In the genomic region with DNA sequence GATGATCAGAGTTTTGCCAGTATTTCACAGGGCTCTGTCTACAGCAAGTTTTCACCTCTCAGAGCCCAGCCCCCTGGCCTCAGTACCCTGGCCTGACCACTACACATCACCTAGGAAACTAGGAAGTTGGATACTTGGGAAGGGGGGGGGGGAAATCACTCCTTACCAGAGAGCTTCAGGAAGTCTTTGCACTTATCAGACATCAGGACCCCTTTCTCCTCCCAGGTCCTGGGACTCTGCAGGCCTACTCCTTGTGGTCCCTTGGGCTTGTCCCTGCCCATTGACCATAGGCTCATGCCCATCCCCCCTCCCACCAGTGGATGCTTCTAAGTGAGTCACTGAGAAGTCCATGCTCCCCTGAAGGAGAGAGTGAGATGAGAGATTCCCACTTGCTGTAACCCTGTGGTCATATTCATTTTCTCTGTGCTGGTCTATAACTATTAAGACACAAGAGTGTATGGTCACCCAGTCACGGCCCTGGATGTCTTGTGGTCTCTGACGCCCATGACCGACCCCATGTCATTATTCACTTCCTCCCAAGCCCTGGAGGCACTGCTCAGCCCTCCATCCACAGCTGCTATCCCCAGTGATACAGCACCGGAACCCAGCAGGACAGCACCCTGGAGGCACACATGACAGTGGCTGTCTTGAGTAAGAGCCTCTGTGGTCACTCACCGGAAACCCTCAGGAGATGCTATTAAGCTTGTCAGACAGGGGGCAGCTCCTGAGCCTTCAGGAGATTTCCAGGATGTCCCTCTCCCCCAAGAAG, we compare ENCODE assay signal across 8 mouse cellular contexts.
DNase-seq lines count a peak whose midpoint lies in the region; ATAC-seq and TF ChIP-seq lines count a peak whose summit lies in the region.

No protein-coding gene starts in this region.

- H3K36me3 ChIP-seq in lung, embryonic 15.5 days: no peaks in the 10 kb centered on the region
- no peaks in the 10 kb centered on the region for H3K36me3 ChIP-seq in limb, embryonic 12.5 days
- H3K36me3 ChIP-seq in neural tube, embryonic 14.5 days (ENCODE audit: control insufficient read depth, insufficient read depth, low read length): no peaks in the 10 kb centered on the region
- no peaks in the 10 kb centered on the region for H3K36me3 ChIP-seq in liver, postnatal 0 days (replicated peaks; ENCODE audit: insufficient read depth, low read length)

- no peak for TF ChIP-seq CTCF in embryonic fibroblast, embryonic 13.5 days (IDR thresholded peaks at IDR 0.05; ENCODE audit: borderline replicate concordance, insufficient read depth, low read length)
- TF ChIP-seq CTCF in liver, postnatal 0 days (IDR thresholded peaks at IDR 0.05; ENCODE audit: low read depth): no peak

- H3K4me3 ChIP-seq in lung, embryonic 15.5 days: no peak overlapping the region
- H3K4me3 ChIP-seq in embryonic fibroblast, embryonic 13.5 days (ENCODE audit: insufficient read depth, low read length): no peak overlapping the region
- H3K4me3 ChIP-seq in limb, embryonic 12.5 days (replicated peaks): no peak overlapping the region
- no peak overlapping the region for H3K4me3 ChIP-seq in neural tube, embryonic 14.5 days (ENCODE audit: low read depth, low read length)
- no peak overlapping the region for H3K4me3 ChIP-seq in liver, postnatal 0 days (ENCODE audit: low read depth, low read length)

- no peak overlapping the region for H3K9ac ChIP-seq in lung, embryonic 15.5 days
- H3K9ac ChIP-seq in limb, embryonic 12.5 days (replicated peaks): no peak overlapping the region
- no peak overlapping the region for H3K9ac ChIP-seq in neural tube, embryonic 14.5 days (replicated peaks; ENCODE audit: low read depth, low read length)
- no peak overlapping the region for H3K9ac ChIP-seq in liver, postnatal 0 days (replicated peaks)

- H3K27me3 ChIP-seq in lung, embryonic 15.5 days: no peaks in the 10 kb centered on the region
- H3K27me3 ChIP-seq in limb, embryonic 12.5 days: no peaks in the 10 kb centered on the region
- no peaks in the 10 kb centered on the region for H3K27me3 ChIP-seq in neural tube, embryonic 14.5 days (ENCODE audit: control insufficient read depth, insufficient read depth, low read length)
- H3K27me3 ChIP-seq in liver, postnatal 0 days (ENCODE audit: insufficient read depth, low read length): no peaks in the 10 kb centered on the region

- H3K4me2 ChIP-seq in lung, embryonic 15.5 days: no peak overlapping the region
- H3K4me2 ChIP-seq in limb, embryonic 12.5 days: peak overlapping the region; percentile 47
- H3K4me2 ChIP-seq in neural tube, embryonic 14.5 days (ENCODE audit: low read depth, low read length): no peak overlapping the region
- H3K4me2 ChIP-seq in liver, postnatal 0 days (ENCODE audit: low read depth, low read length): no peak overlapping the region

- H3K4me1 ChIP-seq in lung, embryonic 15.5 days: peaks cover 7% of the 10 kb centered on the region
- peaks cover 14% of the 10 kb centered on the region for H3K4me1 ChIP-seq in embryonic fibroblast, embryonic 13.5 days (ENCODE audit: control insufficient read depth, insufficient read depth, low read length)
- peaks cover 40% of the 10 kb centered on the region for H3K4me1 ChIP-seq in limb, embryonic 12.5 days (replicated peaks)
- peaks cover 18% of the 10 kb centered on the region for H3K4me1 ChIP-seq in neural tube, embryonic 14.5 days (ENCODE audit: control insufficient read depth, insufficient read depth, low read length)
- H3K4me1 ChIP-seq in liver, postnatal 0 days (ENCODE audit: insufficient read depth): 0 out of 2 replicates have a peak, but pooled peaks cover 3% of the 10 kb centered on the region

- 0 out of 2 replicates have a peak, but pooled peaks have one; percentile 9 for ATAC-seq in lung, embryonic 15.5 days (ENCODE audit: borderline replicate concordance, extremely low read depth, low FRiP score, low TSS enrichment)
- 0 out of 2 replicates have a peak, but pooled peaks have one; percentile 23 for ATAC-seq in limb, embryonic 12.5 days (ENCODE audit: insufficient number of reproducible peaks, insufficient read depth, low FRiP score, low TSS enrichment, low read depth)
- peak; percentile 38; the same call in 1 of the 2 replicates for ATAC-seq in neural tube, embryonic 14.5 days (ENCODE audit: low read depth)
- no peak for ATAC-seq in liver, postnatal 0 days

- 73% methylated on average over 5 of the region's 5 CpGs for WGBS in lung, embryonic 15.5 days
- WGBS in limb, embryonic 12.5 days: 75% methylated on average over 5 of the region's 5 CpGs
- 66% methylated on average over 5 of the region's 5 CpGs for WGBS in neural tube, embryonic 14.5 days
- 51% methylated on average over 5 of the region's 5 CpGs for WGBS in liver, postnatal 0 days (ENCODE audit: insufficient replicate concordance)

- no peak for DNase-seq in lung, adult 18-20 months
- DNase-seq in liver, postnatal 0 days: no peak
- DNase-seq in kidney, adult 9 months: no peak
- DNase-seq in cerebellum, adult 11 months: no peak

- H3K27ac ChIP-seq in lung, embryonic 15.5 days: no peak overlapping the region
- H3K27ac ChIP-seq in embryonic fibroblast, embryonic 13.5 days (ENCODE audit: insufficient read depth, low read length): peak overlapping the region; percentile 33; the same call in 1 of the 2 replicates
- peak overlapping the region; percentile 80 for H3K27ac ChIP-seq in limb, embryonic 12.5 days
- peak overlapping the region; percentile 61 for H3K27ac ChIP-seq in neural tube, embryonic 14.5 days (ENCODE audit: low read depth, low read length)
- H3K27ac ChIP-seq in liver, postnatal 0 days (ENCODE audit: low read depth): no peak overlapping the region

- H3K9me3 ChIP-seq in lung, embryonic 15.5 days: no peaks in the 10 kb centered on the region
- no peaks in the 10 kb centered on the region; the same call in 1 of the 2 replicates for H3K9me3 ChIP-seq in limb, embryonic 12.5 days
- no peaks in the 10 kb centered on the region for H3K9me3 ChIP-seq in neural tube, embryonic 14.5 days (ENCODE audit: control insufficient read depth, low read length)
- H3K9me3 ChIP-seq in liver, postnatal 0 days (ENCODE audit: low read length): no peaks in the 10 kb centered on the region

- TF ChIP-seq EP300 in liver, postnatal 0 days (IDR thresholded peaks at IDR 0.05; ENCODE audit: low read depth): no peak

- TF ChIP-seq POLR2A in embryonic fibroblast, embryonic 13.5 days (IDR thresholded peaks at IDR 0.05; ENCODE audit: low read depth, low read length): no peak

Comparison
In these comparisons a context has a peak if more than half of its experiments do, and no peak if none do; other contexts are left out.
1. H3K27ac ChIP-seq: peak in embryonic fibroblast, embryonic 13.5 days (single experiment), limb, embryonic 12.5 days (single experiment) and neural tube, embryonic 14.5 days (single experiment); none in lung, embryonic 15.5 days (single experiment) and liver, postnatal 0 days (single experiment).